Mouse (Mus musculus) small intestine, adult 2 months (tissue): ENCODE data around the gene Pzp. TPM values are rescaled to one million over a fixed set of nuclear protein-coding genes. Genes with fewer than 3 reads are reported as not detected.

ENCODE experiments used
- H3K27ac ChIP-seq: fragments of 200-500 bp; 2 replicates; pipeline ENCODE4 v1.5.1; 2012; ENCODE audit warnings: low read depth, low read length, control low read depth, inconsistent platforms; ENCODE audit not compliant: insufficient read depth
- H3K27me3 ChIP-seq: fragments of 200-500 bp; 2 replicates; pipeline ENCODE4 v1.6.1; 2012; ENCODE audit warnings: mild to moderate bottlenecking, moderate library complexity, low read length, inconsistent platforms; ENCODE audit not compliant: control insufficient read depth, insufficient read depth
- H3K36me3 ChIP-seq: fragments of 200-500 bp; 2 replicates; pipeline ENCODE4 v1.6.1; 2012; ENCODE audit warnings: mild to moderate bottlenecking, low read length, control low read depth, inconsistent platforms; ENCODE audit not compliant: control insufficient read depth, insufficient read depth
- H3K4me1 ChIP-seq: fragments of 200-500 bp; 2 replicates; pipeline ENCODE4 v1.6.1; 2012; ENCODE audit warnings: low read length, inconsistent platforms, mixed read lengths; ENCODE audit not compliant: control insufficient read depth, insufficient read depth, insufficient read length
- H3K4me3 ChIP-seq: fragments of 200-500 bp; 2 replicates; pipeline ENCODE4 v1.5.1; 2012; ENCODE audit warnings: low read depth, mild to moderate bottlenecking, control low read depth, inconsistent platforms, low read length, moderate library complexity
- CTCF ChIP-seq: fragments of 200-500 bp; IDR thresholded peaks from 2 replicates; pipeline ENCODE4 v1.5.1; 2012; ENCODE audit warnings: low read depth, mild to moderate bottlenecking, control low read depth, inconsistent platforms, low read length, moderate library complexity, mixed read lengths; ENCODE audit not compliant: insufficient replicate concordance, insufficient read length; ENCODE audit errors: extremely low read depth
- POLR2A ChIP-seq: fragments of 200-500 bp; IDR thresholded peaks from 2 replicates; pipeline ENCODE4 v1.6.1; 2012; ENCODE audit warnings: low read depth, mild to moderate bottlenecking, control low read depth, inconsistent platforms, low read length, moderate library complexity
- WGBS: fragments of 180-500 bp; shearing (Covaris S2); methylation state at CpG from one replicate; pipeline ENCODE4 v1.1.7; 2018; 5-methylcytosine and 5-hydroxymethylcytosine counted together
- polyA plus RNA-seq: library from polyadenylated mRNA; depleted of rRNA; stranded (reverse); fragments of >200 nt; gene quantifications from 2 replicates; pipeline ENCODE4 v1.2.3, GENCODE M21; 2012

The Pzp gene
- polyA plus RNA-seq, 1 experiment: not detected

DNA sequence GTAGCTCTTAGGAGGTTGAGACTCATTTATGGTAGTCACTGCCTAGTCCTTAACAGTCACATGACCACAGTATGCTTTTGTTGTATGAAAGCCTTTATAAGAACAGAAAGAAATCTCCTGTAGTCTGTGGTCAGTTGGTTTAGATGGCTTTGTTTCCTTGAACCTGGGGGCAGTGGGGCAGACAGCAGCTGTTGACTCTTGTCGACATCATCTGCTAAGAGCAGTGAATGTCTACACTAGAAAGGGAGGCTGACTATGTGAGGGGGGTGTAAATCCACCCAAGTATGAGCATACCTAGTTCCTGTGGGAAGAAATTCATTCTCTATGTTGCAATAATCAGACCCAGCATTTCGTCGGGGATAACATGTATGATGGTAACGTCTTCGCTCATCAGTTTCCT is 79.5 kb downstream of the Pzp start:
- Histone ChIP-seq H3K36me3 (no peaks in the 10 kb centered on the region), H3K27me3 (no peaks in the 10 kb centered on the region), H3K4me1 (no peaks in the 10 kb centered on the region), H3K4me3 (no peak overlapping the region), H3K27ac (no peak overlapping the region)
- 96% methylated on average over 5 of the region's 5 CpGs for WGBS
- TF ChIP-seq CTCF: no peak
- TF ChIP-seq POLR2A: no peak

GRCm38 (mm10) chr6:128445761-128446535 is 80.6 kb downstream of the Pzp start:
- WGBS: 19% methylated on average over 14 of the region's 14 CpGs
- no peaks in the 10 kb centered on the region for H3K36me3 ChIP-seq
- H3K4me1 ChIP-seq: no peaks in the 10 kb centered on the region
- peak overlapping the region; percentile 46 for H3K4me3 ChIP-seq
- no peaks in the 10 kb centered on the region for H3K27me3 ChIP-seq
- H3K27ac ChIP-seq: no peak overlapping the region
- TF ChIP-seq CTCF (peak; percentile 68; the same call in 1 of the 2 replicates), POLR2A (no peak)

GRCm38 (mm10) chr6:128440238-128440637 is 86.3 kb downstream of the Pzp start:
- Histone ChIP-seq H3K4me1 (peaks cover 15% of the 10 kb centered on the region; the same call in 1 of the 2 replicates), H3K36me3 (peaks cover 6% of the 10 kb centered on the region), H3K27ac (no peak overlapping the region), H3K27me3 (no peaks in the 10 kb centered on the region), H3K4me3 (no peak overlapping the region)
- WGBS: 77% methylated on average over 2 of the region's 2 CpGs
- TF ChIP-seq CTCF: no peak
- TF ChIP-seq POLR2A: no peak

DNA sequence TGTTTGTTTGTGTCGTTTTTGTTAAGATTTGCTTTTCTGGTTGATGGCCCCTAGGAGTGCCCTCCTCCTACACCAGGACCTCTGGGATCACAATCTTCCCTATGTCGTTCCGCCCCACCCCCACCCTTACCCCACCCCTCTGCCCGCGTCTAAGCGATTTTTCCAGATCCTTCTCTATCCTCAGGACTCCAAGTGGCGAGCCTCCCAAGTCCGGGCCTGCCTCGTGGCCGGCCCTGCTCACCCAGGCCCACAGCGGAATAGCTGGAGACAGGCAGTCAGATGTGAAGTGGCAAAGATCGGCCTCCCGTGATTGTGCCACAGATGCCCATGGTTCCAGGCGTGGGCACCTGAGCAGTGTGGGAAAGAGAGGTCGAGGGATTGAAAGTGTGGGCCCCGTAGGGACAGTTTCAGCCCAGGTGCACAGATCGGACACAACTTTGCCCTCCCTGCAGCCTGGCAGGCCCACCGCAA is 87.6 kb downstream of the Pzp start:
- H3K27ac ChIP-seq: no peak overlapping the region
- WGBS: 8% methylated on average over 18 of the region's 18 CpGs
- H3K4me1 ChIP-seq: peaks cover 19% of the 10 kb centered on the region; the same call in 1 of the 2 replicates
- no peaks in the 10 kb centered on the region for H3K27me3 ChIP-seq
- TF ChIP-seq POLR2A: no peak
- no peak for TF ChIP-seq CTCF
- H3K4me3 ChIP-seq: peak overlapping the region; percentile 93
- H3K36me3 ChIP-seq: peaks cover 17% of the 10 kb centered on the region

GRCm38 (mm10) chr6:128438317-128438870 is 88.1 kb downstream of the Pzp start, which contains the start of gene Fkbp4:
Gene Fkbp4, minus strand, starts transcription at chr6:128438677.
- Histone ChIP-seq H3K4me3 (peak within 1 kb of the TSS; percentile 93), H3K27ac (peak within 1 kb of the TSS; percentile 75), H3K27me3 (no peaks in the 10 kb centered on the region), H3K4me1 (peaks cover 19% of the 10 kb centered on the region; the same call in 1 of the 2 replicates), H3K36me3 (peaks cover 22% of the 10 kb centered on the region)
- under 1% methylated on average over 67 of the region's 67 CpGs for WGBS
- TF ChIP-seq CTCF (no peak), POLR2A (peak; percentile 90; the same call in 1 of the 2 replicates)

DNA sequence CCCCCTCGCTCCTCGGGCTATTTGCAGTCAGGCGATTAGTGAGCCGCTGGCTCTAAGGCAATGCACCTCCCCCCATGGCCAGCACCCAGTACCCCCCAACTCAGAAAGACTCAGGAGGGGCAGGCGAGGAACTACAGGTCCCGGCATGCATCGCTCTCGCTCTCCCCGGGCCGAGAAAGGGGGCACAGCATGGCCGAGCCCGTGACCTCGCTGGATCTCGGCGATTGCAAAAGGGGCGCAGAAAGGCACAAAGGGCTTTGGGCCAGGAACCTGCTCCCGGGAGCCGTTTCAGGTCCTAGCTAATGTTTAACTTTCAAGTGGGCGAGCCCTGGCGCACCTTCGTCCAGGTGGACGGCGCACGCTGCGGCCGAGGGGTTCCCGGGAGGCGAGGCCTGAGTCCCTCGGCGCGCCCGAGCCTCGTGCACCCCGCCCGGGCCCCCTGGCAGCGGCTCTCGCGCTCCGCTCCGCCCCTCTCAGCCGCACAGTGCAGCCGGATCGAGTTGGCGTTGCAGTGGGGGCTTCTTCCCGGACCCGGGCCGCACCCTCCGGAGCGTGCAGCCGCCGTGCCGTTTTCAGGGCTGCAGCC is 88.7 kb downstream of the Pzp start:
- H3K27me3 ChIP-seq: no peaks in the 10 kb centered on the region
- TF ChIP-seq CTCF (no peak), POLR2A (no peak)
- H3K4me3 ChIP-seq: peak overlapping the region; percentile 93
- H3K27ac ChIP-seq: peak overlapping the region; percentile 75
- H3K36me3 ChIP-seq: peaks cover 28% of the 10 kb centered on the region
- peaks cover 19% of the 10 kb centered on the region; the same call in 1 of the 2 replicates for H3K4me1 ChIP-seq
- under 1% methylated on average over 52 of the region's 52 CpGs for WGBS

- WGBS: 6% methylated on average over 10 of the region's 10 CpGs
- H3K27ac ChIP-seq: peak overlapping the region; percentile 75
These were observed 89.2 kb downstream of the Pzp start for GRCm38 (mm10) chr6:128437288-128437687.

More at GRCm38 (mm10) chr6:128437288-128437687, 89.2 kb downstream of the Pzp start:
- H3K27me3 ChIP-seq: no peaks in the 10 kb centered on the region
- peak overlapping the region; percentile 93 for H3K4me3 ChIP-seq
- no peak for TF ChIP-seq CTCF
- TF ChIP-seq POLR2A: no peak
- peaks cover 19% of the 10 kb centered on the region; the same call in 1 of the 2 replicates for H3K4me1 ChIP-seq
- H3K36me3 ChIP-seq: peaks cover 33% of the 10 kb centered on the region
